Mouse (Mus musculus) midbrain, embryonic 16.5 days (tissue): Measurements from ENCODE around the gene Notch4. TPM values are rescaled to one million over a fixed set of nuclear protein-coding genes. Genes with fewer than 3 reads are reported as not detected.

Source experiments
- ATAC-seq: fragments of 200-750 bp; cut with Nextera tagmentation; 2 replicates; pipeline ENCODE4 v1.8.0; 2017; ENCODE audit warnings: moderate TSS enrichment
- H3K27ac ChIP-seq: fragments of 300-500 bp; sonication (generic); 2 replicates; pipeline ENCODE4 v1.5.1; 2014; ENCODE audit warnings: mild to moderate bottlenecking, low read length, mixed read lengths
- H3K27me3 ChIP-seq: fragments of 300-500 bp; sonication (generic); 2 replicates; pipeline ENCODE4 v1.6.1; 2014; ENCODE audit warnings: low read depth, low read length, mixed read lengths; ENCODE audit not compliant: control insufficient read depth, insufficient read depth
- H3K36me3 ChIP-seq: fragments of 300-500 bp; sonication (generic); 2 replicates; pipeline ENCODE4 v1.6.1; 2014; ENCODE audit warnings: mild to moderate bottlenecking, low read length, moderate library complexity, mixed read lengths; ENCODE audit not compliant: control insufficient read depth, insufficient read depth
- H3K4me1 ChIP-seq: fragments of 300-500 bp; sonication (generic); 2 replicates; pipeline ENCODE4 v1.6.1; 2014; ENCODE audit warnings: mild to moderate bottlenecking, low read length, mixed read lengths; ENCODE audit not compliant: control insufficient read depth, insufficient read depth
- H3K4me2 ChIP-seq: fragments of 300-500 bp; sonication (generic); 2 replicates; pipeline ENCODE4 v1.6.1; 2014; ENCODE audit warnings: mild to moderate bottlenecking, low read length, mixed read lengths
- H3K4me3 ChIP-seq: fragments of 300-500 bp; sonication (generic); 2 replicates; pipeline ENCODE4 v1.5.1; 2014; ENCODE audit warnings: low read depth, mild to moderate bottlenecking, low read length, moderate library complexity, mixed read lengths
- H3K9ac ChIP-seq: fragments of 300-500 bp; sonication (generic); 2 replicates; pipeline ENCODE4 v1.6.1; 2014; ENCODE audit warnings: low read depth, low read length, mixed read lengths
- H3K9me3 ChIP-seq: fragments of 300-500 bp; sonication (generic); replicated peaks from 2 replicates; pipeline ENCODE4 v1.6.1; 2014; ENCODE audit warnings: mild to moderate bottlenecking, low read length, mixed read lengths; ENCODE audit not compliant: control insufficient read depth, poor library complexity, severe bottlenecking
- WGBS: fragments of 180-500 bp; shearing (Covaris S2); extraction: QIAGEN DNeasy Blood & Tissue Kit; methylation state at CpG from one replicate; pipeline ENCODE4 v1.1.7; 2014; 5-methylcytosine and 5-hydroxymethylcytosine counted together
- polyA plus RNA-seq: library from polyadenylated mRNA; unstranded; fragments of >200 nt; fragmentation: Nextera tagmentation; extraction: Ambion mirVana; gene quantifications from 2 replicates; pipeline ENCODE4 v1.2.1, GENCODE M21; 2015

Gene Notch4
- polyA plus RNA-seq, 1 experiment from 2014 or later, result 6.7 TPM

- peak overlapping the region; percentile 80 for H3K4me2 ChIP-seq
- peaks cover 15% of the 10 kb centered on the region for H3K36me3 ChIP-seq
- no peaks in the 10 kb centered on the region for H3K27me3 ChIP-seq
- 43% methylated on average over 32 of the region's 34 CpGs for WGBS
- H3K27ac ChIP-seq, result peak overlapping the region; percentile 97
- no peak for ATAC-seq
- H3K4me1 ChIP-seq, result peaks cover 32% of the 10 kb centered on the region
- peak overlapping the region; percentile 94 for H3K9ac ChIP-seq
- peak overlapping the region; percentile 69 for H3K4me3 ChIP-seq
- no peaks in the 10 kb centered on the region for H3K9me3 ChIP-seq
These were observed 29.9 kb downstream of the Notch4 start for GRCm38 (mm10) chr17:34593752-34594525.

- peaks cover 23% of the 10 kb centered on the region for H3K4me1 ChIP-seq
- no peak overlapping the region for H3K4me2 ChIP-seq
- no peak overlapping the region for H3K4me3 ChIP-seq
- H3K36me3 ChIP-seq, result peaks cover 21% of the 10 kb centered on the region
- ATAC-seq, result no peak
- H3K27ac ChIP-seq, result no peak overlapping the region
- no peaks in the 10 kb centered on the region for H3K27me3 ChIP-seq
- no peak overlapping the region for H3K9ac ChIP-seq
- 77% methylated on average over 8 of the region's 8 CpGs for WGBS
- no peaks in the 10 kb centered on the region for H3K9me3 ChIP-seq
These were observed 32.0 kb downstream of the Notch4 start for GRCm38 (mm10) chr17:34596098-34596497.

GRCm38 (mm10) chr17:34597566-34598095 is 33.6 kb downstream of the Notch4 start, which contains the start of gene Ager:
TSS of gene Ager (plus strand) at chr17:34597862.
- H3K9ac ChIP-seq, result no peak within 1 kb of the TSS
- ATAC-seq, result no peak
- no peaks in the 10 kb centered on the region for H3K9me3 ChIP-seq
- H3K27me3 ChIP-seq, result no peaks in the 10 kb centered on the region
- no peak within 1 kb of the TSS for H3K27ac ChIP-seq
- H3K4me3 ChIP-seq, result no peak within 1 kb of the TSS
- H3K36me3 ChIP-seq, result peaks cover 21% of the 10 kb centered on the region
- H3K4me1 ChIP-seq, result peaks cover 23% of the 10 kb centered on the region
- H3K4me2 ChIP-seq, result no peak within 1 kb of the TSS
- 37% methylated on average over 4 of the region's 6 CpGs for WGBS

DNA sequence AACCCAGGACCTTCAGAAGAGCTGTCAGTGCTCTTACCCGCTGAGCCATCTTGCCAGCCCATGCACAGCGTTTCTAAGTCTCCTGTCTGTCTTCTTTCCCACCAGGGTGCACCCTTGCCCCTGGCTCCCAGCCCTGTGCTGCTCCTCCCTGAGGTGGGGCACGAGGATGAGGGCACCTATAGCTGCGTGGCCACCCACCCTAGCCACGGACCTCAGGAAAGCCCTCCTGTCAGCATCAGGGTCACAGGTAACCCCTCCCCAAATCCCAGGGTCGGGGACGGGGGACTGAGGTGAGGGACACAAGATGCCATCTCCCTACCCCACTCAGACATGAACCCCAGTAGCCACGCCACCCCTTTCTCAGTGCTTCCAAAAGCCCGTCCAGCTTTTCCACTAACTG is 35.8 kb downstream of the Notch4 start:
- 76% methylated on average over 9 of the region's 9 CpGs for WGBS
- no peaks in the 10 kb centered on the region for H3K27me3 ChIP-seq
- no peak overlapping the region for H3K9ac ChIP-seq
- peaks cover 12% of the 10 kb centered on the region for H3K4me1 ChIP-seq
- no peak overlapping the region for H3K4me2 ChIP-seq
- no peak for ATAC-seq
- H3K27ac ChIP-seq, result no peak overlapping the region
- H3K36me3 ChIP-seq, result peaks cover 18% of the 10 kb centered on the region
- H3K4me3 ChIP-seq, result no peak overlapping the region
- no peaks in the 10 kb centered on the region for H3K9me3 ChIP-seq

- no peaks in the 10 kb centered on the region for H3K27me3 ChIP-seq
- H3K9ac ChIP-seq, result no peak overlapping the region
- H3K4me3 ChIP-seq, result no peak overlapping the region
- ATAC-seq, result no peak
- H3K27ac ChIP-seq, result no peak overlapping the region
- no peaks in the 10 kb centered on the region for H3K9me3 ChIP-seq
- 86% methylated on average over 12 of the region's 12 CpGs for WGBS
- H3K4me2 ChIP-seq, result no peak overlapping the region
- peaks cover 20% of the 10 kb centered on the region for H3K4me1 ChIP-seq
- peaks cover 7% of the 10 kb centered on the region for H3K36me3 ChIP-seq
These were observed 37.7 kb downstream of the Notch4 start for GRCm38 (mm10) chr17:34601796-34602195.

DNA sequence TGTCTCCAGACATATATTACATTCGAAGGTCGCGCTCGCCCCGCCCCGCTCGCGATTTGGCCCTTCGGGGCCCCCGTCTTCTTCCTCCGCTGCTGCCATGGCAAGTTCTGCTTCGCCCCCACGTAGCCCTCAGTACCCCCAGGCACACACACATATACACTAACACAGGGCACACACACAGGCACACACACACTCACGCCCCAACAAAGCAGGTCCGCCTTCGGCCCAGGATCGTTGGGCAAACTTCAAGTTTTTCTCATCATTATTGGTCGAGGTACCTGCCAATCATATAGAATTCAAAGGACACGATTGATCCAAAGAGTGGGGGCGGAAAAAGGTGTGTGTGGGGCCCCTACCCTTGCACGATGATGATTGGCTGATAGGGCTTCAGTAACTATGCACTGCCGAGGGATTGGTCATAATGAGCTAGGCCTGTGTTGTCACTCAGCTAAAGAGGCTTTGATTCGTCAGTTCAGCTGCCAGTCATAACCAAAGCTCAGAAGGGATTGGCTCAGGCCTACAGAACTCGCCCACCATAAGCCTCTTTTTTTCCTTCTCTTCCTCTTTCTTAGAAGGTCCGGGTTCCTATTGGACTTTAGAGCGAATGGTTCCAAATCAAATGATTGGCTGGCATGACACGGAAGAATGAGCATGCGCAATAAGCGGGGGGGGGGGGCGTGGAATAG is 39.5 kb downstream of the Notch4 start, which contains the start of gene Rnf5:
Rnf5 (minus strand) TSS at position 316 of the 686 bp plus-strand sequence.
- peak; percentile 95 for ATAC-seq
- peaks cover 7% of the 10 kb centered on the region for H3K36me3 ChIP-seq
- H3K9ac ChIP-seq, result peak within 1 kb of the TSS; percentile 98
- under 1% methylated on average over 30 of the region's 30 CpGs for WGBS
- peak within 1 kb of the TSS; percentile 94 for H3K4me2 ChIP-seq
- H3K4me1 ChIP-seq, result peaks cover 35% of the 10 kb centered on the region
- H3K27me3 ChIP-seq, result no peaks in the 10 kb centered on the region
- peak within 1 kb of the TSS; percentile 88 for H3K4me3 ChIP-seq
- H3K27ac ChIP-seq, result peak within 1 kb of the TSS; percentile 85
- H3K9me3 ChIP-seq, result no peaks in the 10 kb centered on the region

GRCm38 (mm10) chr17:34604061-34604508 is 40.0 kb downstream of the Notch4 start, which contains the start of gene Agpat1:
TSS of gene Agpat1 (plus strand) at chr17:34604262.
- 0% methylated on average over 34 of the region's 35 CpGs for WGBS
- H3K4me1 ChIP-seq, result peaks cover 40% of the 10 kb centered on the region

DNA sequence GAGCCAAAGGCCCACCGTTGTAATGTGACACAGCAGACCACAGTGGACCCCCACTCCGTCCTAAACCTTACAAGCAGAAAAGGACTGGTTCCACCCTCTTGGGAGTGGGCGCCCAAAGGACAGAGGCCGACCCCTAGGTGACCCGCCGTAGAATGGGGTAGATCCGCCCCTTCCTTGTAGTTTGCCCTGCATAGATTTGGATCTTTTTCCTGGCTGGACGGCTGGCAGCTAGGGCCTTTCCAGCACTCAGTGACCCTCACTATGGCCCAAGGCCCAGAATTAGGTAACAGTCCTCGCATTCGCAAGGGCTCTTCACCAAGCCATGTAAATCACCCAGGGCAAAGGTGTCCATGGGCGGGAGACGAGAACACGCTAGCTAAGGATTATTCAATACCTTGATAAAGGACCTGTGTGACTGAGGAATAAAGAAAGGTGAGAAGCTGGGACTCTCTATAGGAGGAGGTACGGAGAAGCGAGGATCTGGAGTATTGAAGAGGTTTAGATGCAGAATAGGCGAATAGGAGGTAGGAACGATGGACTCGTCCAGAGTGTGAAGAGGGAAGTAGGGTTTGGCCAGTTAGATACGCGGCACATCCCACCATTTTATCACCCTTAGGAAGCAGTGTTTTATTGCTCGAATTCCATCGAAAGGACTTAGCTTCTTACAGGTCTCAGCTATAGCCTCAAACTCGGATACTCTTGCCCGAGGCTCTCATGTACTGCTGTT is 40.6 kb downstream of the Notch4 start:
- Histone ChIP-seq H3K27me3 (no peaks in the 10 kb centered on the region), H3K4me1 (peaks cover 41% of the 10 kb centered on the region), H3K4me2 (peak overlapping the region; percentile 94), H3K36me3 (peaks cover 7% of the 10 kb centered on the region), H3K9ac (peak overlapping the region; percentile 98), H3K9me3 (no peaks in the 10 kb centered on the region), H3K4me3 (peak overlapping the region; percentile 88), H3K27ac (peak overlapping the region; percentile 79)
- no peak for ATAC-seq
- 19% methylated on average over 24 of the region's 24 CpGs for WGBS

More at GRCm38 (mm10) chr17:34604061-34604508, 40.0 kb downstream of the Notch4 start, which contains the start of gene Agpat1:
- no peaks in the 10 kb centered on the region for H3K27me3 ChIP-seq
- peaks cover 7% of the 10 kb centered on the region for H3K36me3 ChIP-seq
- peak within 1 kb of the TSS; percentile 94 for H3K4me2 ChIP-seq
- peak within 1 kb of the TSS; percentile 85 for H3K27ac ChIP-seq
- peak; percentile 89 for ATAC-seq
- H3K9me3 ChIP-seq, result no peaks in the 10 kb centered on the region
- H3K4me3 ChIP-seq, result peak within 1 kb of the TSS; percentile 88
- peak within 1 kb of the TSS; percentile 98 for H3K9ac ChIP-seq
